25 mouse cellular contexts compared by ENCODE assay signal in genomic region chr17:49982611-49983390, GRCm38 (mm10).
DNase-seq lines count a peak whose midpoint lies in the region; ATAC-seq and TF ChIP-seq lines count a peak whose summit lies in the region.
"Had no signal": no experiment of that assay in that cellular context is flagged by ENCODE, and none has a peak within 500 bp of the region (broad histone marks: within the 10 kb centered on the region; RNA-seq: fewer than 3 reads in every experiment).

No protein-coding gene starts in this region.

- H3K9ac ChIP-seq in heart, embryonic 12.5 days, result no peak overlapping the region
- H3K9ac ChIP-seq in stomach, postnatal 0 days (ENCODE audit: low read length), result no peak overlapping the region
- H3K9ac ChIP-seq: forebrain, embryonic 13.5 days; hindbrain, embryonic 14.5 days; kidney, embryonic 15.5 days; limb, embryonic 12.5 days; liver, embryonic 13.5 days; lung, embryonic 15.5 days; midbrain, embryonic 13.5 days; neural tube, embryonic 12.5 days had no signal

- TF ChIP-seq EP300 in stomach, postnatal 0 days (optimal IDR thresholded peaks at IDR 0.05), result no peak

- H3K4me2 ChIP-seq in heart, embryonic 12.5 days, result no peak overlapping the region
- no peak overlapping the region for H3K4me2 ChIP-seq in stomach, postnatal 0 days (replicated peaks; ENCODE audit: low read depth)
- H3K4me2 ChIP-seq: forebrain, embryonic 13.5 days; hindbrain, embryonic 14.5 days; kidney, embryonic 15.5 days; limb, embryonic 12.5 days; liver, embryonic 13.5 days; lung, embryonic 15.5 days; midbrain, embryonic 13.5 days; neural tube, embryonic 12.5 days had no signal

- H3K27ac ChIP-seq in gastrocnemius, adult 2 months, result peak overlapping the region; percentile 57; the same call in 1 of the 2 replicates
- peak overlapping the region; percentile 88 for H3K27ac ChIP-seq in heart, embryonic 12.5 days (ENCODE audit: poor library complexity, severe bottlenecking)
- H3K27ac ChIP-seq in stomach, postnatal 0 days (replicated peaks), result no peak overlapping the region
- H3K27ac ChIP-seq: embryonic facial prominence, embryonic 10.5 days; forebrain, embryonic 13.5 days; hindbrain, embryonic 14.5 days; kidney, embryonic 15.5 days; limb, embryonic 12.5 days; liver, embryonic 13.5 days; lung, embryonic 15.5 days; midbrain, embryonic 13.5 days; neural tube, embryonic 12.5 days had no signal

- 0 out of 2 replicates have a peak, but pooled peaks cover 2% of the 10 kb centered on the region for H3K36me3 ChIP-seq in heart, embryonic 12.5 days
- no peaks in the 10 kb centered on the region for H3K36me3 ChIP-seq in stomach, postnatal 0 days (ENCODE audit: control insufficient read depth, insufficient read depth, low read length)
- H3K36me3 ChIP-seq: embryonic facial prominence, embryonic 10.5 days; kidney, embryonic 15.5 days; limb, embryonic 12.5 days; liver, embryonic 13.5 days; lung, embryonic 15.5 days; midbrain, embryonic 13.5 days; neural tube, embryonic 12.5 days had no signal

- DNase-seq in gastrocnemius, adult 2 months, result peak; percentile 3
- DNase-seq in gastrocnemius, postnatal 10 days, result no peak
- peak; percentile 66 for DNase-seq in A20 (ENCODE audit: low read depth, low spot score)
- DNase-seq in heart, postnatal 4 days, result peak; percentile 77
- DNase-seq in stomach, postnatal 0 days (ENCODE audit: low spot score), result no peak
- no peak for DNase-seq in frontal cortex, postnatal 36 days (ENCODE audit: low spot score in 2 of 2)
- DNase-seq: adrenal gland, postnatal 36 days; B cell, adult 2 months; cerebellum, adult 11-12 months; cerebellum, postnatal 14 days; kidney, postnatal 4 days; liver, embryonic 13.5 days; lung, postnatal 4 days; right cerebral cortex, adult 18-20 months; thymus, postnatal 14 days had no signal

- ATAC-seq in heart, embryonic 12.5 days (ENCODE audit: insufficient number of reproducible peaks, low FRiP score), result peak; percentile 85
- no peak for ATAC-seq in stomach, postnatal 0 days (ENCODE audit: low FRiP score, low TSS enrichment)
- ATAC-seq: forebrain, embryonic 13.5 days; intestine, embryonic 16.5 days; midbrain, embryonic 13.5 days had no signal

- 35% methylated on average over 6 of the region's 6 CpGs for WGBS in heart, embryonic 12.5 days
- 74% methylated on average over 6 of the region's 6 CpGs for WGBS in stomach, postnatal 0 days

- peaks cover 8% of the 10 kb centered on the region for H3K9me3 ChIP-seq in heart, embryonic 12.5 days (replicated peaks)
- H3K9me3 ChIP-seq in stomach, postnatal 0 days (ENCODE audit: control insufficient read depth, low read length), result no peaks in the 10 kb centered on the region
- H3K9me3 ChIP-seq: kidney, embryonic 15.5 days; liver, embryonic 13.5 days; lung, embryonic 15.5 days had no signal

- no peaks in the 10 kb centered on the region for H3K27me3 ChIP-seq in heart, embryonic 12.5 days (replicated peaks)
- H3K27me3 ChIP-seq in stomach, postnatal 0 days (ENCODE audit: control insufficient read depth, insufficient read depth, low read length), result no peaks in the 10 kb centered on the region
- H3K27me3 ChIP-seq: kidney, embryonic 15.5 days; limb, embryonic 12.5 days; liver, embryonic 13.5 days; lung, embryonic 15.5 days; midbrain, embryonic 13.5 days; neural tube, embryonic 12.5 days had no signal

- no peak for TF ChIP-seq CTCF in gastrocnemius, adult 2 months (IDR thresholded peaks at IDR 0.05)
- TF ChIP-seq CTCF in stomach, postnatal 0 days (IDR thresholded peaks at IDR 0.05; ENCODE audit: low read depth), result no peak

- peaks cover 34% of the 10 kb centered on the region for H3K4me1 ChIP-seq in heart, embryonic 12.5 days (replicated peaks)
- no peaks in the 10 kb centered on the region for H3K4me1 ChIP-seq in stomach, postnatal 0 days (replicated peaks; ENCODE audit: control insufficient read depth, insufficient read depth)
- H3K4me1 ChIP-seq: embryonic facial prominence, embryonic 10.5 days; forebrain, embryonic 13.5 days; kidney, embryonic 15.5 days; limb, embryonic 12.5 days; lung, embryonic 15.5 days; midbrain, embryonic 13.5 days; neural tube, embryonic 12.5 days had no signal

- no peak overlapping the region for H3K4me3 ChIP-seq in gastrocnemius, adult 2 months
- no peak overlapping the region for H3K4me3 ChIP-seq in heart, embryonic 12.5 days
- no peak overlapping the region for H3K4me3 ChIP-seq in stomach, postnatal 0 days (ENCODE audit: low read depth, low read length)
- H3K4me3 ChIP-seq: embryonic facial prominence, embryonic 10.5 days; forebrain, embryonic 13.5 days; kidney, embryonic 15.5 days; limb, embryonic 12.5 days; liver, embryonic 13.5 days; lung, embryonic 15.5 days; midbrain, embryonic 13.5 days; neural tube, embryonic 12.5 days had no signal

- intact Hi-C loops in gastrocnemius, adult 2 months (cut with DNase I), result no loop called here

Comparison
In these comparisons a context has a peak if more than half of its experiments do, and no peak if none do; other contexts are left out.
1. DNase-seq: peak in gastrocnemius, adult 2 months (single experiment), A20 (single experiment) and heart, postnatal 4 days (single experiment); none in gastrocnemius, postnatal 10 days (single experiment), stomach, postnatal 0 days (single experiment) and frontal cortex, postnatal 36 days (0 of 2).